Mouse (Mus musculus) lung, embryonic 15.5 days (tissue): ENCODE data around the gene Thrb. TPM values are rescaled to one million over a fixed set of nuclear protein-coding genes. Genes with fewer than 3 reads are reported as not detected.

ENCODE experiments used
- ATAC-seq: fragments of 200-750 bp; cut with Nextera tagmentation; 2 replicates; pipeline ENCODE4 v1.8.0; 2017; ENCODE audit warnings: moderate number of reproducible peaks, borderline replicate concordance; ENCODE audit not compliant: low FRiP score, low TSS enrichment; ENCODE audit errors: extremely low read depth
- H3K27ac ChIP-seq: fragments of 300-500 bp; sonication (generic); 2 replicates; pipeline ENCODE4 v1.5.1; 2015; ENCODE audit warnings: moderate library complexity, mild to moderate bottlenecking, inconsistent platforms
- H3K27me3 ChIP-seq: fragments of 300-500 bp; sonication (generic); 2 replicates; pipeline ENCODE4 v1.6.1; 2015; ENCODE audit warnings: inconsistent platforms
- H3K36me3 ChIP-seq: fragments of 300-500 bp; sonication (generic); 2 replicates; pipeline ENCODE4 v1.6.1; 2015; ENCODE audit warnings: inconsistent platforms
- H3K4me1 ChIP-seq: fragments of 300-500 bp; sonication (generic); 2 replicates; pipeline ENCODE4 v1.6.1; 2015; ENCODE audit warnings: inconsistent platforms
- H3K4me2 ChIP-seq: fragments of 300-500 bp; sonication (generic); 2 replicates; pipeline ENCODE4 v1.6.1; 2015; ENCODE audit warnings: inconsistent platforms, mild to moderate bottlenecking, moderate library complexity
- H3K4me3 ChIP-seq: fragments of 300-500 bp; sonication (generic); 2 replicates; pipeline ENCODE4 v1.5.1; 2015; ENCODE audit warnings: mild to moderate bottlenecking, inconsistent platforms
- H3K9ac ChIP-seq: fragments of 300-500 bp; sonication (generic); 2 replicates; pipeline ENCODE4 v1.6.1; 2015; ENCODE audit warnings: inconsistent platforms
- H3K9me3 ChIP-seq: fragments of 300-500 bp; sonication (generic); 2 replicates; pipeline ENCODE4 v1.6.1; 2016; ENCODE audit warnings: inconsistent platforms
- WGBS: fragments of 180-500 bp; shearing (Covaris S2); methylation state at CpG from one replicate; pipeline ENCODE4 v1.1.7; 2015; 5-methylcytosine and 5-hydroxymethylcytosine counted together
- polyA plus RNA-seq: library from polyadenylated mRNA; unstranded; fragments of >200 nt; fragmentation: Nextera tagmentation; extraction: Ambion mirVana; gene quantifications from 2 replicates; pipeline ENCODE4 v1.2.1, GENCODE M21; 2015

Thrb gene
- polyA plus RNA-seq, 1 experiment from 2014 or later: 1.9 TPM

GRCm38 (mm10) chr14:17978259-17978658 lies 318.2 kb downstream of the Thrb start:
- H3K4me2 ChIP-seq: no peak overlapping the region
- H3K27ac ChIP-seq: no peak overlapping the region
- H3K4me1 ChIP-seq: no peaks in the 10 kb centered on the region
- no peak for ATAC-seq
- H3K27me3 ChIP-seq: no peaks in the 10 kb centered on the region
- H3K9ac ChIP-seq: no peak overlapping the region
- no peaks in the 10 kb centered on the region for H3K36me3 ChIP-seq
- no peaks in the 10 kb centered on the region for H3K9me3 ChIP-seq
- no peak overlapping the region for H3K4me3 ChIP-seq

- no peaks in the 10 kb centered on the region for H3K27me3 ChIP-seq
- H3K4me3 ChIP-seq: no peak overlapping the region
- no peaks in the 10 kb centered on the region for H3K36me3 ChIP-seq
- no peak overlapping the region for H3K9ac ChIP-seq
- no peak overlapping the region for H3K4me2 ChIP-seq
- no peaks in the 10 kb centered on the region for H3K4me1 ChIP-seq
- 60% methylated on average over 3 of the region's 3 CpGs for WGBS
- H3K27ac ChIP-seq: no peak overlapping the region
- no peaks in the 10 kb centered on the region for H3K9me3 ChIP-seq
- no peak for ATAC-seq
Observed at GRCm38 (mm10) chr14:17981258-17981657, 321.2 kb downstream of the Thrb start.

DNA sequence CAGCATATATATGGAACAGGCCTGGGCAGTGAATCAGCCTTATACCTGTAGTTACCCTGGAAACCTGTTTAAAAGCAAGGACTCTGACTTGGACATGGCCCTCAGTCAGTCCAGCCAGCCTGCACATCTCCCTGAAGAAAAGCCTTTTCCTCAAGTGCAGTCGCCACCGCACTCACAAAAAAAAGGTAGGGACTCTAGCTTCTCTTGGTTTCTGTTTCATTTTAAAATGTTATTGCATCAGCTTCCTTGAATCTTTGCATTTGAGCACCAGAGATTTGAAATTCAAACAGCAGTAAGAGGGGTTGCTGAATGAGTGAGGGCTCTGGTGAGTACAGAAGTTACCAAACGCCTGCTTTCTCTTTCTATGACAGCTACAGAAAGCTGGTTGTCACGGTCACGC lies 322.0 kb downstream of the Thrb start:
- H3K9me3 ChIP-seq: no peaks in the 10 kb centered on the region
- no peaks in the 10 kb centered on the region for H3K27me3 ChIP-seq
- no peak for ATAC-seq
- 74% methylated on average over 5 of the region's 5 CpGs for WGBS
- no peaks in the 10 kb centered on the region for H3K36me3 ChIP-seq
- no peak overlapping the region for H3K4me3 ChIP-seq
- H3K27ac ChIP-seq: no peak overlapping the region
- no peaks in the 10 kb centered on the region for H3K4me1 ChIP-seq
- no peak overlapping the region for H3K9ac ChIP-seq
- no peak overlapping the region for H3K4me2 ChIP-seq

GRCm38 (mm10) chr14:17983390-17983789 lies 323.3 kb downstream of the Thrb start:
- no peak overlapping the region for H3K9ac ChIP-seq
- WGBS: 63% methylated on average over 3 of the region's 3 CpGs
- no peaks in the 10 kb centered on the region for H3K9me3 ChIP-seq
- no peak overlapping the region for H3K4me3 ChIP-seq
- no peak overlapping the region for H3K4me2 ChIP-seq
- no peak overlapping the region for H3K27ac ChIP-seq
- no peak for ATAC-seq
- H3K27me3 ChIP-seq: no peaks in the 10 kb centered on the region
- no peaks in the 10 kb centered on the region for H3K36me3 ChIP-seq
- H3K4me1 ChIP-seq: no peaks in the 10 kb centered on the region

DNA sequence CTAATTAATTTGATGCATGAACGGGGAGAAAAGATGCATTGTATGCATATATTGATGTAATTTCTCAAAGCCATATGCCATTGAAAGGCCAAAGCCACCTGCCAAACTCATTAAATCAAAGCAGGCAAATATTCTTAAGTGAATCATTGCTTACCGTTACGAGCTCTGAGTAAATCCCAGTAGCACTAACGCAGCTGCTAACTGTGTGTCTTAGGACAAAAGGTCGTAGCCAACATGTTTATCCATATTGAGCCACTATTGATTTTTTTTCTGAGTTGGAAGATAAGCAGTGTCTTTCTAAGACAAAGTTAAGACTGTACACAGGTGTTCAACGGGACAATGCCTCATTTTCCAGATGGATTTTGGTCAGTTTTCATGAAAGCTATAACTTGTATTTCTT lies 323.8 kb downstream of the Thrb start:
- H3K9ac ChIP-seq: no peak overlapping the region
- no peaks in the 10 kb centered on the region for H3K9me3 ChIP-seq
- H3K4me3 ChIP-seq: no peak overlapping the region
- H3K27me3 ChIP-seq: no peaks in the 10 kb centered on the region
- no peak overlapping the region for H3K4me2 ChIP-seq
- no peak for ATAC-seq
- no peak overlapping the region for H3K27ac ChIP-seq
- H3K4me1 ChIP-seq: no peaks in the 10 kb centered on the region
- 40% methylated on average over 6 of the region's 6 CpGs for WGBS
- no peaks in the 10 kb centered on the region for H3K36me3 ChIP-seq

- H3K27ac ChIP-seq: no peak overlapping the region
- no peak overlapping the region for H3K9ac ChIP-seq
- no peaks in the 10 kb centered on the region for H3K27me3 ChIP-seq
- no peak for ATAC-seq
- H3K4me2 ChIP-seq: no peak overlapping the region
- H3K36me3 ChIP-seq: no peaks in the 10 kb centered on the region
- WGBS: 70% methylated on average over 2 of the region's 2 CpGs
- no peaks in the 10 kb centered on the region for H3K9me3 ChIP-seq
- H3K4me1 ChIP-seq: no peaks in the 10 kb centered on the region
- H3K4me3 ChIP-seq: no peak overlapping the region
Observed at GRCm38 (mm10) chr14:17988580-17988979, 328.5 kb downstream of the Thrb start.

GRCm38 (mm10) chr14:17989182-17989581 lies 329.1 kb downstream of the Thrb start:
- H3K27ac ChIP-seq: no peak overlapping the region
- H3K9ac ChIP-seq: no peak overlapping the region
- ATAC-seq: no peak
- H3K4me2 ChIP-seq: no peak overlapping the region
- no peaks in the 10 kb centered on the region for H3K27me3 ChIP-seq
- H3K36me3 ChIP-seq: no peaks in the 10 kb centered on the region
- H3K9me3 ChIP-seq: no peaks in the 10 kb centered on the region
- H3K4me3 ChIP-seq: no peak overlapping the region
- no peaks in the 10 kb centered on the region for H3K4me1 ChIP-seq
- WGBS: 37% methylated on average over 4 of the region's 4 CpGs

GRCm38 (mm10) chr14:17990186-17990585 lies 330.1 kb downstream of the Thrb start:
- WGBS: 78% methylated on average over 2 of the region's 2 CpGs
- Histone ChIP-seq H3K9ac (no peak overlapping the region), H3K27ac (no peak overlapping the region), H3K4me3 (no peak overlapping the region), H3K36me3 (no peaks in the 10 kb centered on the region), H3K4me1 (no peaks in the 10 kb centered on the region), H3K27me3 (no peaks in the 10 kb centered on the region), H3K9me3 (no peaks in the 10 kb centered on the region), H3K4me2 (no peak overlapping the region)
- no peak for ATAC-seq

DNA sequence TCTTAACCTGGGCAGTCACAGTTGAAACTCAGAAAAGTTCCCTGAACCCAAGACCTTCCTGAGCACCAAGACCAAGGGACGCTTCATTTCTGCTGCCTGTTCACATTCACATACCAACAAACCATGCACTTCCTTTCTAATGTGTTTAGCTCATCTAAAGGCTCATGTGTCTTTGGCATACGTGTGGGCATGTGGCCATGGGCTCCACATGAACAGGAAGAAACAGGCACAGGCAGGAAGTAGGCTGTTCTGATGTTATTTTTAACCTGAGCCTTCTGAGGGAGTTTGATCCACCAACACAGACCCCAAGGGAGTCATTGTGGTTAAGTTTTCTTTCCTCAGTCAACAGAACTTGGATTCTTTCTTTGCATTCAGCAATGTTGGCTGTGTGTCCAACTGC lies 341.8 kb downstream of the Thrb start:
- no peak for ATAC-seq
- Histone ChIP-seq H3K4me1 (no peaks in the 10 kb centered on the region), H3K4me3 (no peak overlapping the region), H3K36me3 (no peaks in the 10 kb centered on the region), H3K27ac (no peak overlapping the region), H3K27me3 (no peaks in the 10 kb centered on the region), H3K4me2 (no peak overlapping the region), H3K9ac (no peak overlapping the region), H3K9me3 (no peaks in the 10 kb centered on the region)
- WGBS: 58% methylated on average over 2 of the region's 2 CpGs

DNA sequence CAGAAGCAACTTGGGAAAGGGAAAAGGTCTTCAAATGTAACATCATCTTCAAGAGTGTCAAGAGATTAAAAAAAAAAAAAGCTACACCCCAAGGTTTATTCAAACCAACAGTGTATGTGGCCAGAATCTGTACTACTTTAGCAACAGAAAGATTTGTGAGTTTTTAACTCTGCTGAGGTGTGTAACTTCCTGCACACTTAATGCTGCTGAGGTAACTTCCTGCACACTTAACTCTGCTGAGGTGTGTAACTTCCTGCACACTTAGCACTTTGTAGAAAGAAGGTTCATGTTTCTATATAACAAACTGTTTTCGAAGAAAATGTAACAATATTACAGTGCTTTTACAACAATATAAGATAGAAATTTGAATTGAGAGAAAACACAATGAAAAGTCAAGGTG lies 343.6 kb downstream of the Thrb start:
- Histone ChIP-seq H3K4me3 (no peak overlapping the region), H3K9ac (no peak overlapping the region), H3K4me1 (no peaks in the 10 kb centered on the region), H3K27me3 (no peaks in the 10 kb centered on the region), H3K27ac (no peak overlapping the region), H3K36me3 (no peaks in the 10 kb centered on the region), H3K9me3 (no peaks in the 10 kb centered on the region), H3K4me2 (no peak overlapping the region)
- no peak for ATAC-seq
- 88% methylated on average over 1 of the region's 1 CpGs for WGBS

DNA sequence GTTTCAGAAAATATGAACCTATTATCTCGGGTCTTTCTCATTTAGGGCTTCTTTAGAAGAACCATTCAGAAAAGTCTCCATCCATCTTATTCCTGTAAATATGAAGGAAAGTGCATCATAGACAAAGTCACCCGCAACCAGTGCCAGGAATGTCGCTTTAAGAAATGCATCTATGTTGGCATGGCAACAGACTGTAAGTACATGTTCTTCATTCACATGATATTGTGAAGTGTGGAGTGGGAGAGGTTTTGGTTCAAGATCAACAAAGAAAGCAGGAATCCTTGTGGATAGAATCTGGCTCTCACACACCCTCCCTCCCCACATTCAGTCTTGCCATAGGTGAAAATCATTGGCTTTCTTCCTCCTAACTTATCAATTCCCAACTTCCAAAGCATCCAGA lies 348.5 kb downstream of the Thrb start:
- H3K4me2 ChIP-seq: no peak overlapping the region
- 59% methylated on average over 3 of the region's 3 CpGs for WGBS
- no peak overlapping the region for H3K27ac ChIP-seq
- ATAC-seq: no peak
- no peaks in the 10 kb centered on the region for H3K36me3 ChIP-seq
- H3K4me3 ChIP-seq: no peak overlapping the region
- H3K4me1 ChIP-seq: no peaks in the 10 kb centered on the region
- H3K27me3 ChIP-seq: no peaks in the 10 kb centered on the region
- H3K9ac ChIP-seq: no peak overlapping the region
- H3K9me3 ChIP-seq: no peaks in the 10 kb centered on the region

- H3K27ac ChIP-seq: no peak overlapping the region
- H3K36me3 ChIP-seq: no peaks in the 10 kb centered on the region
- no peak overlapping the region for H3K4me2 ChIP-seq
- WGBS: 86% methylated on average over 5 of the region's 5 CpGs
- no peaks in the 10 kb centered on the region for H3K4me1 ChIP-seq
- H3K27me3 ChIP-seq: no peaks in the 10 kb centered on the region
- ATAC-seq: no peak
- H3K4me3 ChIP-seq: no peak overlapping the region
- H3K9me3 ChIP-seq: no peaks in the 10 kb centered on the region
- H3K9ac ChIP-seq: no peak overlapping the region
Observed at GRCm38 (mm10) chr14:18016604-18017003, 356.5 kb downstream of the Thrb start.

DNA sequence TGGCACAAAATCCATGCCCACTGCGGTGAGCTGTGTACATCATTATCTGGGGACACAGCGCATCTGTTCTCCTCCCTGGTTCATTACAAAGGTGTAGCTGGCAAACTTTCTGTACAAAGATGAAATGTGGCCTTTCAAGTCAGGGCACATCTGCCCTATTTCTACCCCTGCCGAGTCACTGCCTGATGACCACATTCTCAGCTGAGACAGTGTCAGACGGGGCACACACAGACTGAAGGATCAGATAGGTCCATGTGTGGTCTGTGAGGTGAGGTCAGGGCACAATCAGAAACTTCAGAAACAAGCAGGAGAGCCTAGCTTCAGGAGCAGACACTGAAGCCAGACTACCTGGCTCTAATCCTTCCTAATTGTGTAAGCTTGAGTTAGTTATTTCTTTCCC lies 360.1 kb downstream of the Thrb start:
- no peak for ATAC-seq
- Histone ChIP-seq H3K27ac (no peak overlapping the region), H3K4me1 (no peaks in the 10 kb centered on the region), H3K27me3 (no peaks in the 10 kb centered on the region), H3K4me3 (no peak overlapping the region), H3K4me2 (no peak overlapping the region), H3K9ac (no peak overlapping the region), H3K36me3 (no peaks in the 10 kb centered on the region), H3K9me3 (no peaks in the 10 kb centered on the region)
- 78% methylated on average over 4 of the region's 4 CpGs for WGBS
